Mouse (Mus musculus): ENCODE results near the gene AA986860.

GRCm38 (mm10) chr1:130728708-130729107 lies 3.1 kb upstream of the AA986860 start:
- TF ChIP-seq CTCF (IDR thresholded peaks at IDR 0.05; ENCODE audit: low read depth), result no peak
- no peak for TF ChIP-seq EP300 (IDR thresholded peaks at IDR 0.05; ENCODE audit: low read depth)

All from liver, postnatal 0 days (tissue).